Mouse (Mus musculus) C2C12 (cell line): Measurements from ENCODE around the gene Rgs14.

ENCODE experiments used
- CTCF ChIP-seq: IDR thresholded peaks from one replicate; pipeline ENCODE4 v1.5.1; 2011; ENCODE audit not compliant: control insufficient read depth, insufficient read depth, insufficient read length
- USF1 ChIP-seq: IDR thresholded peaks from one replicate; pipeline ENCODE4 v1.6.1; 2011; ENCODE audit warnings: low read depth, mild to moderate bottlenecking, control low read depth, moderate library complexity

- TF ChIP-seq CTCF (no peak), USF1 (no peak)
Measured at GRCm38 (mm10) chr13:55426613-55427012, 57.1 kb downstream of the Rgs14 start, which contains the start of gene F12.
